Mouse (Mus musculus) stomach, postnatal 0 days (tissue): ENCODE data around the gene Mst1.

Experiments used
- CTCF ChIP-seq: IDR thresholded peaks from 2 replicates; pipeline ENCODE4 v1.5.1; 2016; ENCODE audit warnings: antibody characterized with exemption, low read depth, mild to moderate bottlenecking, moderate library complexity
- EP300 ChIP-seq: optimal IDR thresholded peaks from 2 replicates; pipeline ENCODE3; 2016; ENCODE audit warnings: antibody characterized with exemption

GRCm38 (mm10) chr9:108062142-108062541 is 18.1 kb upstream of the Mst1 start:
- TF ChIP-seq CTCF (no peak), EP300 (no peak)
